Mouse (Mus musculus) kidney, embryonic 14.5 days (tissue): ENCODE results near the gene Sema6b. TPM values are rescaled to one million over a fixed set of nuclear protein-coding genes. Genes with fewer than 3 reads are reported as not detected.

Experiments
- ATAC-seq: fragments of 200-750 bp; cut with Nextera tagmentation; 2 replicates; pipeline ENCODE4 v1.8.0; 2017; ENCODE audit warnings: moderate number of reproducible peaks, mild to moderate bottlenecking, moderate TSS enrichment, moderate library complexity; ENCODE audit not compliant: low FRiP score, low TSS enrichment
- H3K27ac ChIP-seq: fragments of 300-500 bp; sonication (generic); 2 replicates; pipeline ENCODE4 v1.5.1; 2014; ENCODE audit warnings: low read depth, mild to moderate bottlenecking, low read length, moderate library complexity, mixed read lengths
- H3K27me3 ChIP-seq: fragments of 300-500 bp; sonication (generic); 2 replicates; pipeline ENCODE4 v1.6.1; 2014; ENCODE audit warnings: mild to moderate bottlenecking, low read length; ENCODE audit not compliant: control insufficient read depth, insufficient read depth
- H3K36me3 ChIP-seq: fragments of 300-500 bp; sonication (generic); 2 replicates; pipeline ENCODE4 v1.6.1; 2014; ENCODE audit warnings: low read length, mixed read lengths; ENCODE audit not compliant: control insufficient read depth, insufficient read depth
- H3K4me1 ChIP-seq: fragments of 300-500 bp; sonication (generic); 2 replicates; pipeline ENCODE4 v1.6.1; 2014; ENCODE audit warnings: low read length, mixed read lengths; ENCODE audit not compliant: control insufficient read depth, insufficient read depth
- H3K4me2 ChIP-seq: fragments of 300-500 bp; sonication (generic); replicated peaks from 2 replicates; pipeline ENCODE4 v1.6.1; 2014; ENCODE audit warnings: low read depth, mild to moderate bottlenecking, low read length
- H3K4me3 ChIP-seq: fragments of 300-500 bp; sonication (generic); 2 replicates; pipeline ENCODE4 v1.5.1; 2014; ENCODE audit warnings: mild to moderate bottlenecking, low read length
- H3K9ac ChIP-seq: fragments of 300-500 bp; sonication (generic); 2 replicates; pipeline ENCODE4 v1.6.1; 2014; ENCODE audit warnings: low read depth, mild to moderate bottlenecking, low read length, moderate library complexity
- H3K9me3 ChIP-seq: fragments of 300-500 bp; sonication (generic); 2 replicates; pipeline ENCODE4 v1.6.1; 2016; ENCODE audit warnings: low read length; ENCODE audit not compliant: control insufficient read depth
- WGBS: fragments of 180-500 bp; shearing (Covaris S2); extraction: QIAGEN DNeasy Blood & Tissue Kit; methylation state at CpG from one replicate; pipeline ENCODE4 v1.1.7; 2014; 5-methylcytosine and 5-hydroxymethylcytosine counted together
- polyA plus RNA-seq: library from polyadenylated mRNA; unstranded; fragments of >200 nt; fragmentation: Nextera tagmentation; extraction: Ambion mirVana; gene quantifications from 2 replicates; pipeline ENCODE4 v1.2.1, GENCODE M21; 2014

Gene Sema6b
- polyA plus RNA-seq, 1 experiment from 2014 or later = 1.4 TPM

- Histone ChIP-seq H3K9ac (no peak overlapping the region), H3K36me3 (no peaks in the 10 kb centered on the region), H3K27me3 (peaks cover 33% of the 10 kb centered on the region), H3K4me1 (peaks cover 31% of the 10 kb centered on the region), H3K4me2 (no peak overlapping the region), H3K27ac (no peak overlapping the region), H3K4me3 (no peak overlapping the region), H3K9me3 (no peaks in the 10 kb centered on the region)
- WGBS = 85% methylated on average over 7 of the region's 7 CpGs
- no peak for ATAC-seq
Measured at GRCm38 (mm10) chr17:56136558-56136957, 3.6 kb downstream of the Sema6b start.

GRCm38 (mm10) chr17:56134463-56134971 lies 5.6 kb downstream of the Sema6b start:
- peak; percentile 16 for ATAC-seq
- H3K4me2 ChIP-seq = peak overlapping the region; percentile 45
- H3K36me3 ChIP-seq = no peaks in the 10 kb centered on the region
- H3K4me1 ChIP-seq = peaks cover 24% of the 10 kb centered on the region
- H3K27ac ChIP-seq = no peak overlapping the region
- WGBS = 5% methylated on average over 27 of the region's 27 CpGs
- H3K4me3 ChIP-seq = peak overlapping the region; percentile 14
- no peaks in the 10 kb centered on the region for H3K9me3 ChIP-seq
- peak overlapping the region; percentile 35; the same call in 1 of the 2 replicates for H3K9ac ChIP-seq
- H3K27me3 ChIP-seq = peaks cover 16% of the 10 kb centered on the region

- Histone ChIP-seq H3K9me3 (no peaks in the 10 kb centered on the region), H3K27ac (peak overlapping the region; percentile 55; the same call in 1 of the 2 replicates), H3K4me2 (peak overlapping the region; percentile 45), H3K27me3 (peaks cover 8% of the 10 kb centered on the region), H3K36me3 (no peaks in the 10 kb centered on the region), H3K4me3 (peak overlapping the region; percentile 14), H3K9ac (peak overlapping the region; percentile 35; the same call in 1 of the 2 replicates), H3K4me1 (peaks cover 20% of the 10 kb centered on the region; the same call in 1 of the 2 replicates)
- ATAC-seq = peak; percentile 68
- WGBS = 17% methylated on average over 21 of the region's 21 CpGs
Measured at GRCm38 (mm10) chr17:56133457-56134363, 6.4 kb downstream of the Sema6b start.

- WGBS = 4% methylated on average over 14 of the region's 14 CpGs
- Histone ChIP-seq H3K9me3 (no peaks in the 10 kb centered on the region), H3K4me2 (no peak overlapping the region), H3K9ac (no peak overlapping the region), H3K4me1 (peaks cover 15% of the 10 kb centered on the region; the same call in 1 of the 2 replicates), H3K36me3 (no peaks in the 10 kb centered on the region), H3K4me3 (no peak overlapping the region), H3K27me3 (no peaks in the 10 kb centered on the region), H3K27ac (no peak overlapping the region)
- no peak for ATAC-seq
Measured at GRCm38 (mm10) chr17:56132661-56133060, 7.5 kb downstream of the Sema6b start.

GRCm38 (mm10) chr17:56131814-56132213 lies 8.3 kb downstream of the Sema6b start:
- no peaks in the 10 kb centered on the region for H3K36me3 ChIP-seq
- no peaks in the 10 kb centered on the region for H3K9me3 ChIP-seq
- H3K27me3 ChIP-seq = no peaks in the 10 kb centered on the region
- H3K9ac ChIP-seq = no peak overlapping the region
- H3K4me3 ChIP-seq = no peak overlapping the region
- H3K4me2 ChIP-seq = no peak overlapping the region
- H3K4me1 ChIP-seq = peaks cover 15% of the 10 kb centered on the region; the same call in 1 of the 2 replicates
- 52% methylated on average over 7 of the region's 7 CpGs for WGBS
- no peak for ATAC-seq
- H3K27ac ChIP-seq = no peak overlapping the region

- no peaks in the 10 kb centered on the region for H3K27me3 ChIP-seq
- 90% methylated on average over 10 of the region's 10 CpGs for WGBS
- no peak overlapping the region for H3K4me3 ChIP-seq
- no peak overlapping the region for H3K27ac ChIP-seq
- H3K9ac ChIP-seq = no peak overlapping the region
- H3K9me3 ChIP-seq = no peaks in the 10 kb centered on the region
- H3K36me3 ChIP-seq = no peaks in the 10 kb centered on the region
- ATAC-seq = no peak; the same call in 1 of the 2 replicates
- H3K4me2 ChIP-seq = no peak overlapping the region
- peaks cover 15% of the 10 kb centered on the region; the same call in 1 of the 2 replicates for H3K4me1 ChIP-seq
Measured at GRCm38 (mm10) chr17:56131136-56131535, 9.0 kb downstream of the Sema6b start.

GRCm38 (mm10) chr17:56128246-56128645 lies 11.9 kb downstream of the Sema6b start:
- Histone ChIP-seq H3K4me1 (peaks cover 2% of the 10 kb centered on the region; the same call in 1 of the 2 replicates), H3K9ac (no peak overlapping the region), H3K27me3 (peaks cover 15% of the 10 kb centered on the region), H3K4me2 (no peak overlapping the region), H3K36me3 (no peaks in the 10 kb centered on the region), H3K9me3 (no peaks in the 10 kb centered on the region; the same call in 1 of the 2 replicates), H3K4me3 (no peak overlapping the region), H3K27ac (no peak overlapping the region)
- no peak for ATAC-seq
- 79% methylated on average over 15 of the region's 15 CpGs for WGBS

GRCm38 (mm10) chr17:56126175-56126574 lies 14.0 kb downstream of the Sema6b start:
- no peaks in the 10 kb centered on the region for H3K4me1 ChIP-seq
- 78% methylated on average over 11 of the region's 11 CpGs for WGBS
- H3K4me2 ChIP-seq = no peak overlapping the region
- H3K4me3 ChIP-seq = no peak overlapping the region
- peaks cover 9% of the 10 kb centered on the region for H3K9me3 ChIP-seq
- no peak for ATAC-seq
- H3K9ac ChIP-seq = no peak overlapping the region
- no peak overlapping the region for H3K27ac ChIP-seq
- no peaks in the 10 kb centered on the region for H3K36me3 ChIP-seq
- peaks cover 33% of the 10 kb centered on the region for H3K27me3 ChIP-seq

GRCm38 (mm10) chr17:56125276-56125630 lies 14.9 kb downstream of the Sema6b start:
- H3K9me3 ChIP-seq = peaks cover 9% of the 10 kb centered on the region
- no peaks in the 10 kb centered on the region for H3K36me3 ChIP-seq
- H3K27ac ChIP-seq = no peak overlapping the region
- no peak overlapping the region for H3K4me3 ChIP-seq
- no peak for ATAC-seq
- peaks cover 42% of the 10 kb centered on the region for H3K27me3 ChIP-seq
- peaks cover 3% of the 10 kb centered on the region; the same call in 1 of the 2 replicates for H3K4me1 ChIP-seq
- H3K9ac ChIP-seq = no peak overlapping the region
- H3K4me2 ChIP-seq = no peak overlapping the region
- WGBS = 78% methylated on average over 4 of the region's 4 CpGs
